In the genomic region with DNA sequence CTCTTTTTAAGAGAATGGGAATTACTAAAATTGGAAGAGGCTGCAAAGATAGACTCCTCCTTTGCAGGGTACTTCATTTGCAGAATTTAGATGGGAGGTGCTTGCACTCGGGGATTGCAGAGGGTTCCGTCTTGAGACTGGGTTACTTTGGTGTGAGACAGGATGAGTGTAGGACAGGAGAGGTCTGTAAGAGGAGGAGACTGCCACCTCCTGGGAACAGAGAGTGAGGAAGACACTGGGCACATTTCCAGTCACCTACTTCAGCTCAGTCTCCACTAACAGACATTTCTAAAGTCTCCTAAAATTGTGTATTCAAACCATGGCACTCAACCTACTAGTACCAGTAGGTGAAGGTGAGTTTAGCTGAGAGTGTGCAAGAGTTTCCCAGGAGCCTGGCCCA, we compare ENCODE assay signal across 11 mouse cellular contexts. TPM values are rescaled to one million over a fixed set of nuclear protein-coding genes. Genes with fewer than 3 reads are reported as not detected.
DNase-seq lines count a peak whose midpoint lies in the region; ATAC-seq and TF ChIP-seq lines count a peak whose summit lies in the region.
"Had no signal": no experiment of that assay in that cellular context is flagged by ENCODE, and none has a peak within 500 bp of the region (broad histone marks: within the 10 kb centered on the region; RNA-seq: fewer than 3 reads in every experiment).

No protein-coding gene starts in this region.

- H3K9me3 ChIP-seq in midbrain, embryonic 16.5 days (replicated peaks; ENCODE audit: control insufficient read depth, low read length, poor library complexity, severe bottlenecking), result no peaks in the 10 kb centered on the region
- H3K9me3 ChIP-seq: embryonic facial prominence, embryonic 12.5 days; hindbrain, embryonic 12.5 days; limb, embryonic 13.5 days had no signal

- WGBS in lung, adult 2 months, result 7% methylated on average over 2 of the region's 2 CpGs
- WGBS in midbrain, embryonic 16.5 days, result 84% methylated on average over 2 of the region's 2 CpGs

- no peaks in the 10 kb centered on the region for H3K27me3 ChIP-seq in midbrain, embryonic 16.5 days (ENCODE audit: control insufficient read depth, insufficient read depth, low read depth, low read length)
- H3K27me3 ChIP-seq: embryonic facial prominence, embryonic 12.5 days; hindbrain, embryonic 12.5 days; limb, embryonic 13.5 days had no signal

- peaks cover 39% of the 10 kb centered on the region for H3K4me1 ChIP-seq in lung, adult 2 months (ENCODE audit: control insufficient read depth, insufficient read depth, low read length)
- H3K4me1 ChIP-seq in midbrain, embryonic 16.5 days (ENCODE audit: control insufficient read depth, insufficient read depth, low read length), result peaks cover 20% of the 10 kb centered on the region

- H3K27ac ChIP-seq in midbrain, embryonic 16.5 days (ENCODE audit: low read length), result no peak overlapping the region
- H3K27ac ChIP-seq: embryonic facial prominence, embryonic 12.5 days; hindbrain, embryonic 12.5 days; limb, embryonic 13.5 days had no signal

- no peak overlapping the region for H3K4me2 ChIP-seq in midbrain, embryonic 16.5 days (ENCODE audit: low read length)
- H3K4me2 ChIP-seq: embryonic facial prominence, embryonic 12.5 days; hindbrain, embryonic 12.5 days had no signal

- peak; percentile 53 for DNase-seq in gastrocnemius, adult 18-20 months (ENCODE audit: low spot score)
- no peak for DNase-seq in gastrocnemius, postnatal 36 days
- DNase-seq in lung, adult 2 months, result no peak
- DNase-seq in lung, adult 18-20 months, result no peak
- peak; percentile 34 for DNase-seq in R1 (ENCODE audit: low read depth, low spot score)
- no peak for DNase-seq in embryo, embryonic 10.5 days (ENCODE audit: low spot score)

- H3K9ac ChIP-seq in midbrain, embryonic 16.5 days (ENCODE audit: low read depth, low read length), result no peak overlapping the region
- H3K9ac ChIP-seq: embryonic facial prominence, embryonic 12.5 days; hindbrain, embryonic 12.5 days; limb, embryonic 13.5 days had no signal

- intact Hi-C loops in gastrocnemius, postnatal 36 days (cut with DNase I), result no loop called here

- H3K4me3 ChIP-seq in lung, adult 2 months (replicated peaks; ENCODE audit: extremely low read depth, low read depth, low read length), result no peak overlapping the region
- H3K4me3 ChIP-seq in midbrain, embryonic 16.5 days (ENCODE audit: low read depth, low read length), result no peak overlapping the region
- H3K4me3 ChIP-seq: embryonic facial prominence, embryonic 12.5 days; hindbrain, embryonic 12.5 days; limb, embryonic 13.5 days had no signal

- TF ChIP-seq POLR2A in lung, adult 2 months (IDR thresholded peaks at IDR 0.05; ENCODE audit: borderline replicate concordance, extremely low read depth, low read depth, low read length), result no peak

- ATAC-seq in megakaryocyte progenitor cell, adult 5-6 weeks (replicated peaks; ENCODE audit: poor library complexity), result peak; percentile 44; the same call in 1 of the 2 replicates
- no peak for ATAC-seq in midbrain, embryonic 16.5 days

- TF ChIP-seq CTCF in lung, adult 2 months (IDR thresholded peaks at IDR 0.05; ENCODE audit: insufficient read depth, low read length), result 0 out of 2 replicates have a peak, but pooled peaks have one; percentile 5

- H3K36me3 ChIP-seq in midbrain, embryonic 16.5 days (ENCODE audit: control insufficient read depth, insufficient read depth, low read length), result no peaks in the 10 kb centered on the region
- H3K36me3 ChIP-seq: embryonic facial prominence, embryonic 12.5 days; hindbrain, embryonic 12.5 days; limb, embryonic 13.5 days had no signal

RNA-seq across cellular contexts. Expression of gene Larp1, which starts 9.4 kb away (rescaled TPM):
- 10 to 100 TPM; 97.6 to 98.8 TPM for total RNA-seq in gastrocnemius, adult 18-20 months (2021)
- total RNA-seq in gastrocnemius, postnatal 36 days (2021), result 10 to 100 TPM; 81.7 to 82.8 TPM
- 26.9 and 34.6 TPM in 2 replicates for polyA plus RNA-seq in lung, adult 2 months (2012; rRNA removed)
- 134 and 142 TPM in 2 replicates for total RNA-seq in megakaryocyte progenitor cell, adult 5-6 weeks (2015)
- 52.9 and 67.5 TPM in 2 replicates for total RNA-seq in megakaryocyte progenitor cell, adult 5-6 weeks (2017)
- polyA plus RNA-seq in midbrain, embryonic 16.5 days (2015; fragmentation: Nextera tagmentation; extraction: Ambion mirVana), result 17.7 and 18.4 TPM in 2 replicates

Comparison
In these comparisons a context has a peak if more than half of its experiments do, and no peak if none do; other contexts are left out.
1. DNase-seq: peak in gastrocnemius, adult 18-20 months (single experiment) and R1 (single experiment); none in gastrocnemius, postnatal 36 days (0 of 2), lung, adult 2 months (single experiment), lung, adult 18-20 months (0 of 2) and embryo, embryonic 10.5 days (single experiment).